In genomic region chr14:9620902-9621540, GRCm38 (mm10) we compare ENCODE assay signal across 12 mouse cellular contexts.
DNase-seq lines count a peak whose midpoint lies in the region; ATAC-seq lines count a peak whose summit lies in the region.
"Had no signal": no experiment of that assay in that cellular context is flagged by ENCODE, and none has a peak within 500 bp of the region (broad histone marks: within the 10 kb centered on the region; RNA-seq: fewer than 3 reads in every experiment).

No protein-coding gene starts in this region.

- no peak overlapping the region for H3K9ac ChIP-seq in hindbrain, embryonic 13.5 days
- H3K9ac ChIP-seq in midbrain, embryonic 14.5 days (replicated peaks; ENCODE audit: low read length): no peak overlapping the region
- H3K9ac ChIP-seq in midbrain, embryonic 15.5 days: no peak overlapping the region
- no peak overlapping the region for H3K9ac ChIP-seq in embryonic facial prominence, embryonic 14.5 days (ENCODE audit: low read depth, low read length)

- H3K9me3 ChIP-seq in hindbrain, embryonic 10.5 days: no peaks in the 10 kb centered on the region
- no peaks in the 10 kb centered on the region for H3K9me3 ChIP-seq in hindbrain, embryonic 13.5 days
- no peaks in the 10 kb centered on the region for H3K9me3 ChIP-seq in midbrain, embryonic 14.5 days (ENCODE audit: control insufficient read depth, low read length)
- H3K9me3 ChIP-seq in midbrain, embryonic 15.5 days: no peaks in the 10 kb centered on the region
- H3K9me3 ChIP-seq in embryonic facial prominence, embryonic 14.5 days (ENCODE audit: control insufficient read depth, low read length): no peaks in the 10 kb centered on the region

- peaks cover 33% of the 10 kb centered on the region for H3K4me1 ChIP-seq in hindbrain, embryonic 10.5 days (replicated peaks)
- peaks cover 14% of the 10 kb centered on the region for H3K4me1 ChIP-seq in hindbrain, embryonic 13.5 days (replicated peaks)
- peaks cover 7% of the 10 kb centered on the region for H3K4me1 ChIP-seq in midbrain, embryonic 14.5 days (ENCODE audit: control insufficient read depth, insufficient read depth, low read length)
- H3K4me1 ChIP-seq in midbrain, embryonic 15.5 days: no peaks in the 10 kb centered on the region
- peaks cover 4% of the 10 kb centered on the region; the same call in 1 of the 2 replicates for H3K4me1 ChIP-seq in embryonic facial prominence, embryonic 14.5 days (ENCODE audit: control insufficient read depth, insufficient read depth, low read length)

- no peaks in the 10 kb centered on the region for H3K27me3 ChIP-seq in hindbrain, embryonic 10.5 days (ENCODE audit: insufficient read depth, poor library complexity, severe bottlenecking)
- no peaks in the 10 kb centered on the region for H3K27me3 ChIP-seq in hindbrain, embryonic 13.5 days
- H3K27me3 ChIP-seq in midbrain, embryonic 14.5 days (ENCODE audit: control insufficient read depth, insufficient read depth, low read length): no peaks in the 10 kb centered on the region
- no peaks in the 10 kb centered on the region for H3K27me3 ChIP-seq in midbrain, embryonic 15.5 days (replicated peaks)
- H3K27me3 ChIP-seq in embryonic facial prominence, embryonic 14.5 days (replicated peaks; ENCODE audit: control insufficient read depth, insufficient read depth, low read length): no peaks in the 10 kb centered on the region; the same call in 1 of the 2 replicates

- ATAC-seq in hindbrain, embryonic 13.5 days (ENCODE audit: low FRiP score): no peak
- ATAC-seq in midbrain, embryonic 14.5 days (ENCODE audit: low FRiP score, low TSS enrichment): no peak
- ATAC-seq in midbrain, embryonic 15.5 days (replicated peaks): no peak
- no peak for ATAC-seq in embryonic facial prominence, embryonic 14.5 days (ENCODE audit: low read depth)

- H3K4me2 ChIP-seq in hindbrain, embryonic 13.5 days: no peak overlapping the region
- H3K4me2 ChIP-seq in midbrain, embryonic 14.5 days (ENCODE audit: low read length): no peak overlapping the region
- no peak overlapping the region for H3K4me2 ChIP-seq in midbrain, embryonic 15.5 days
- H3K4me2 ChIP-seq in embryonic facial prominence, embryonic 14.5 days (ENCODE audit: low read depth, low read length): no peak overlapping the region

- DNase-seq in hindbrain, embryonic 10.5 days (ENCODE audit: low spot score): peak; percentile 29
- DNase-seq in midbrain, embryonic 14.5 days: peak; percentile 27
- DNase-seq in embryonic facial prominence, embryonic 14.5 days (ENCODE audit: low spot score): peak; percentile 41
- DNase-seq in testis, postnatal 14 days (ENCODE audit: low spot score): peak; percentile 45
- DNase-seq in urinary bladder, postnatal 10 days (ENCODE audit: low spot score): no peak
- no peak for DNase-seq in urinary bladder, postnatal 36 days (ENCODE audit: low spot score in 2 of 2)
- DNase-seq: cerebellum, adult 9-11 months; heart, adult 18-20 months; kidney, adult 11 months; lung, adult 2 months had no signal

- no peaks in the 10 kb centered on the region for H3K36me3 ChIP-seq in hindbrain, embryonic 10.5 days
- no peaks in the 10 kb centered on the region for H3K36me3 ChIP-seq in hindbrain, embryonic 13.5 days
- H3K36me3 ChIP-seq in midbrain, embryonic 14.5 days (ENCODE audit: control insufficient read depth, insufficient read depth, low read length): no peaks in the 10 kb centered on the region
- H3K36me3 ChIP-seq in midbrain, embryonic 15.5 days (replicated peaks): no peaks in the 10 kb centered on the region
- no peaks in the 10 kb centered on the region for H3K36me3 ChIP-seq in embryonic facial prominence, embryonic 14.5 days (ENCODE audit: control insufficient read depth, insufficient read depth, low read length)

- peak overlapping the region; percentile 74 for H3K27ac ChIP-seq in hindbrain, embryonic 10.5 days
- no peak overlapping the region for H3K27ac ChIP-seq in hindbrain, embryonic 13.5 days
- no peak overlapping the region for H3K27ac ChIP-seq in midbrain, embryonic 14.5 days (replicated peaks; ENCODE audit: low read depth, low read length)
- no peak overlapping the region for H3K27ac ChIP-seq in midbrain, embryonic 15.5 days
- H3K27ac ChIP-seq in embryonic facial prominence, embryonic 14.5 days (replicated peaks; ENCODE audit: low read depth, low read length): no peak overlapping the region

- WGBS in hindbrain, embryonic 10.5 days: 8% methylated on average over 3 of the region's 3 CpGs
- 13% methylated on average over 3 of the region's 3 CpGs for WGBS in hindbrain, embryonic 13.5 days
- 11% methylated on average over 3 of the region's 3 CpGs for WGBS in midbrain, embryonic 14.5 days
- WGBS in midbrain, embryonic 15.5 days: 15% methylated on average over 3 of the region's 3 CpGs
- WGBS in embryonic facial prominence, embryonic 14.5 days: 32% methylated on average over 3 of the region's 3 CpGs

- H3K4me3 ChIP-seq in hindbrain, embryonic 10.5 days: no peak overlapping the region
- no peak overlapping the region for H3K4me3 ChIP-seq in hindbrain, embryonic 13.5 days
- H3K4me3 ChIP-seq in midbrain, embryonic 14.5 days (replicated peaks; ENCODE audit: low read depth, low read length): no peak overlapping the region
- no peak overlapping the region for H3K4me3 ChIP-seq in midbrain, embryonic 15.5 days
- no peak overlapping the region for H3K4me3 ChIP-seq in embryonic facial prominence, embryonic 14.5 days (ENCODE audit: low read depth, low read length)

Comparison
In these comparisons a context has a peak if more than half of its experiments do, and no peak if none do; other contexts are left out.
1. DNase-seq: peak in hindbrain, embryonic 10.5 days (single experiment), midbrain, embryonic 14.5 days (single experiment), embryonic facial prominence, embryonic 14.5 days (single experiment) and testis, postnatal 14 days (single experiment); none in urinary bladder, postnatal 10 days (single experiment) and urinary bladder, postnatal 36 days (0 of 2).